Mouse (Mus musculus) embryo, embryonic 11.5 days (tissue): ENCODE results near the gene Hcst.

Experiments used
- DNase-seq: peaks from one replicate; pipeline ENCODE4 v3.0.0-alpha.2; 2012; ENCODE audit warnings: low read depth, low spot score

The Hcst gene

GRCm38 (mm10) chr7:30419561-30420499, at the start of gene Hcst:
TSS of gene Hcst (minus strand) at chr7:30419854.
- DNase-seq, result no peak

GRCm38 (mm10) chr7:30464816-30465300, 45.2 kb upstream of the Hcst start:
- DNase-seq, result no peak

- no peak for DNase-seq
These were observed 44.3 kb upstream of the Hcst start for GRCm38 (mm10) chr7:30463996-30464395.

- no peak for DNase-seq
These were observed 43.9 kb upstream of the Hcst start for GRCm38 (mm10) chr7:30463568-30463967.

GRCm38 (mm10) chr7:30459484-30459883, 39.8 kb upstream of the Hcst start:
- DNase-seq, result no peak

- no peak for DNase-seq
These were observed 38.1 kb upstream of the Hcst start, which contains the start of the genes Kirrel2 and Nphs1 for GRCm38 (mm10) chr7:30457629-30458330. TSS of gene Kirrel2 (minus strand) at chr7:30457690. TSS of gene Nphs1 (plus strand) at chr7:30458315.

GRCm38 (mm10) chr7:30456911-30457628, 37.4 kb upstream of the Hcst start:
- no peak for DNase-seq

- no peak for DNase-seq
These were observed 36.8 kb upstream of the Hcst start for GRCm38 (mm10) chr7:30456487-30456886.

GRCm38 (mm10) chr7:30454259-30454658, 34.6 kb upstream of the Hcst start:
- DNase-seq, result no peak

GRCm38 (mm10) chr7:30453766-30454165, 34.1 kb upstream of the Hcst start:
- no peak for DNase-seq

- no peak for DNase-seq
These were observed 33.7 kb upstream of the Hcst start for GRCm38 (mm10) chr7:30453327-30453726.

- no peak for DNase-seq
These were observed 30.6 kb upstream of the Hcst start for GRCm38 (mm10) chr7:30450241-30450640.

- no peak for DNase-seq
These were observed 25.5 kb upstream of the Hcst start, which contains the start of gene Aplp1 for GRCm38 (mm10) chr7:30444971-30445751. TSS of gene Aplp1 (minus strand) at chr7:30445535.

GRCm38 (mm10) chr7:30444154-30444970, 24.7 kb upstream of the Hcst start:
- no peak for DNase-seq

- no peak for DNase-seq
These were observed 24.0 kb upstream of the Hcst start for GRCm38 (mm10) chr7:30443696-30444095.

GRCm38 (mm10) chr7:30440697-30441096, 21.0 kb upstream of the Hcst start:
- no peak for DNase-seq

GRCm38 (mm10) chr7:30439734-30440133, 20.1 kb upstream of the Hcst start:
- DNase-seq, result no peak

GRCm38 (mm10) chr7:30436879-30437278, 17.2 kb upstream of the Hcst start:
- no peak for DNase-seq

- DNase-seq, result no peak
These were observed 15.5 kb upstream of the Hcst start for GRCm38 (mm10) chr7:30435156-30435555.

- no peak for DNase-seq
These were observed 15.0 kb upstream of the Hcst start for GRCm38 (mm10) chr7:30434701-30435100.
